Mouse (Mus musculus) hindbrain, embryonic 12.5 days (tissue): ENCODE measurements around the gene Jak3. TPM values are rescaled to one million over a fixed set of nuclear protein-coding genes. Genes with fewer than 3 reads are reported as not detected.
"Not testable (repeated sequence)": the region's sequence is repeated elsewhere in the genome, so short reads cannot be mapped to it uniquely, and the experiment has no call there.

Experiments used
- ATAC-seq: fragments of 200-750 bp; cut with Nextera tagmentation; 2 replicates; pipeline ENCODE4 v1.8.0; 2017; ENCODE audit warnings: moderate TSS enrichment; ENCODE audit not compliant: low FRiP score
- H3K27ac ChIP-seq: fragments of 300-500 bp; sonication (generic); 2 replicates; pipeline ENCODE4 v1.5.1; 2016; ENCODE audit warnings: mild to moderate bottlenecking
- H3K27me3 ChIP-seq: fragments of 300-500 bp; sonication (generic); 2 replicates; pipeline ENCODE4 v1.6.1; 2016; ENCODE audit warnings: mild to moderate bottlenecking
- H3K36me3 ChIP-seq: fragments of 300-500 bp; sonication (generic); 2 replicates; pipeline ENCODE4 v1.6.1; 2016; ENCODE audit warnings: mild to moderate bottlenecking
- H3K4me1 ChIP-seq: fragments of 300-500 bp; sonication (generic); 2 replicates; pipeline ENCODE4 v1.6.1; 2016
- H3K4me2 ChIP-seq: fragments of 300-500 bp; sonication (generic); replicated peaks from 2 replicates; pipeline ENCODE4 v1.6.1; 2016; ENCODE audit warnings: mild to moderate bottlenecking
- H3K4me3 ChIP-seq: fragments of 300-500 bp; sonication (generic); 2 replicates; pipeline ENCODE4 v1.5.1; 2016; ENCODE audit warnings: mild to moderate bottlenecking
- H3K9ac ChIP-seq: fragments of 300-500 bp; sonication (generic); 2 replicates; pipeline ENCODE4 v1.6.1; 2016; ENCODE audit warnings: mild to moderate bottlenecking, moderate library complexity
- H3K9me3 ChIP-seq: fragments of 300-500 bp; sonication (generic); replicated peaks from 2 replicates; pipeline ENCODE4 v1.6.1; 2016; ENCODE audit warnings: mild to moderate bottlenecking
- microRNA-seq: library from miRNA; unstranded; fragments of <30 nt; microRNA quantifications from one replicate; pipeline ENCODE4, GENCODE M21; 2017
- polyA plus RNA-seq: library from polyadenylated mRNA; unstranded; fragments of >200 nt; fragmentation: Nextera tagmentation; extraction: Ambion mirVana; gene quantifications from 2 replicates; pipeline ENCODE4 v1.2.1, GENCODE M21; 2016

Gene Jak3
- polyA plus RNA-seq, 1 experiment from 2014 or later = 3.8 TPM

GRCm38 (mm10) chr8:71738316-71738715 lies 62.2 kb downstream of the Jak3 start:
- peaks cover 11% of the 10 kb centered on the region for H3K27me3 ChIP-seq
- not testable (repeated sequence) for H3K4me3 ChIP-seq, ATAC-seq, H3K27ac ChIP-seq, H3K9ac ChIP-seq, H3K4me1 ChIP-seq, H3K9me3 ChIP-seq, H3K36me3 ChIP-seq, H3K4me2 ChIP-seq

Small RNA genes lying within 50 kb of the gene (microRNA-seq; reads per million reads assigned to microRNA genes)
- 1.1 reads per million for gene Mir6769b

Other genes with a start within 250 kb of the Jak3 start
- gene Abhd8, start 212.6 kb upstream of the Jak3 start, polyA plus RNA-seq = 107 and 108 TPM in 2 replicates
- gene Mrpl34, start 211.3 kb upstream of the Jak3 start, polyA plus RNA-seq = 194 and 214 TPM in 2 replicates
- 155 and 161 TPM in 2 replicates for gene Dda1, start 207.1 kb upstream of the Jak3 start, polyA plus RNA-seq
- gene Ano8, start 190.3 kb upstream of the Jak3 start, polyA plus RNA-seq = 18.0 and 19.6 TPM in 2 replicates
- gene Gtpbp3, start 188.2 kb upstream of the Jak3 start, polyA plus RNA-seq = 15.3 and 16.5 TPM in 2 replicates
- gene Plvap, start 164.5 kb upstream of the Jak3 start, polyA plus RNA-seq = 39.7 and 42.4 TPM in 2 replicates
- gene Ccdc194, start 150.6 kb upstream of the Jak3 start, polyA plus RNA-seq = 0.67 and 0.70 TPM in 2 replicates
- gene Bst2, start 138.8 kb upstream of the Jak3 start, polyA plus RNA-seq = 12.9 and 13.4 TPM in 2 replicates
- 51.7 and 58.4 TPM in 2 replicates for gene Mvb12a, start 133.4 kb upstream of the Jak3 start, polyA plus RNA-seq
- 0.18 and 0.56 TPM in 2 replicates for gene Tmem221, start 117.4 kb upstream of the Jak3 start, polyA plus RNA-seq
- not detected in 2 replicates for gene Nxnl1, start 109.7 kb upstream of the Jak3 start, polyA plus RNA-seq
- 51.3 and 54.8 TPM in 2 replicates for gene Slc27a1, start 107.4 kb upstream of the Jak3 start, polyA plus RNA-seq
- 197 and 202 TPM in 2 replicates for gene Pgls, start 84.1 kb upstream of the Jak3 start, polyA plus RNA-seq
- gene Fam129c, start 78.6 kb upstream of the Jak3 start, polyA plus RNA-seq = 5.3 and 6.3 TPM in 2 replicates
- gene Colgalt1, start 65.3 kb upstream of the Jak3 start, polyA plus RNA-seq = 63.7 and 65.9 TPM in 2 replicates
- 13.9 and 16.1 TPM in 2 replicates for gene Unc13a, start 4.5 kb upstream of the Jak3 start, polyA plus RNA-seq
- 0.69 TPM in 1 of 2 replicates, not detected in the other for gene Insl3, start 12.9 kb downstream of the Jak3 start, polyA plus RNA-seq
- gene B3gnt3, start 25.5 kb downstream of the Jak3 start, polyA plus RNA-seq = 0.59 and 0.86 TPM in 2 replicates
- 38.4 and 39.4 TPM in 2 replicates for gene Fcho1, start 49.4 kb downstream of the Jak3 start, polyA plus RNA-seq
- gene Zfp709, start 205.7 kb downstream of the Jak3 start, polyA plus RNA-seq = 7.2 and 8.0 TPM in 2 replicates
- gene Zfp882, start 232.3 kb downstream of the Jak3 start, polyA plus RNA-seq = 13.0 and 13.6 TPM in 2 replicates
- 35.5 and 36.3 TPM in 2 replicates for gene Zfp617, start 232.3 kb downstream of the Jak3 start, polyA plus RNA-seq